Mouse (Mus musculus): ENCODE data around the gene Rsph6a. TPM values are rescaled to one million over a fixed set of nuclear protein-coding genes. Genes with fewer than 3 reads are reported as not detected.

Gene Rsph6a
- not detected for polyA plus RNA-seq (2017; shearing (Covaris generic))

DNA sequence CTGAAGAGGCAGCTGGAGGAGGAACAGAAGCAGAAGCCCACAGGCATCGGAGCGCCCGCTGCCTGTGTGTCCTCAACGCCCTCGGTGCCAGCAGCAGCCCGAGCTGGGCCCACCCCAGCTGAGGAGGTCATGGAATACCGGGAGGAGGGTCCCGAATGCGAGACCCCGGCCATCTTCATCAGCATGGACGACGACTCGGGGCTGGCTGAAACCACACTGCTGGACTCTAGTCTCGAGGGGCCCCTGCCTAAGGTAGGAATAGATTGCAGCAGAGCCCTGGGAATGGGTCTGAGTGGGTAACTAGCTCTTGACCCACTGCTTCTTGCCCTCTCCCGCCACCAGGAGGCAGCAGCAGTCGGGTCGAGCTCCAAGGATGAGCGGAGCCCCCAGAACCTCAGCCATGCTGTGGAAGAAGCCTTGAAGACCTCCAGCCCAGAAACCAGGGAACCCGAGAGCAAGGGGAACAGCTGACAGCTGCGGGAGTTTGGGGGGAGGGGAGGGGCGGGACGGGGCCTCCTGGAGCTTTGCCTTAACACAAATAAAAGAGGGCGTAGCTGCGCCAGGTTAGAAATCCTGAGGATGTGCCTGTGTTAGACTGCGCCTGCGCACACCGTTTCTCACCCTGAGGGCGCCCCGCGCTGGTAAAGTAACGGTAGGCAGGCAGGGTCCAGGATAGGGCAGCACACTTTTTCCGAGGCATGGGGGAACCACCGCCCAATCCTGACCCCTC, at the start of gene Rsph6a:
Rsph6a (plus strand) TSS at position 644 of the 730 bp plus-strand sequence.

DNA sequence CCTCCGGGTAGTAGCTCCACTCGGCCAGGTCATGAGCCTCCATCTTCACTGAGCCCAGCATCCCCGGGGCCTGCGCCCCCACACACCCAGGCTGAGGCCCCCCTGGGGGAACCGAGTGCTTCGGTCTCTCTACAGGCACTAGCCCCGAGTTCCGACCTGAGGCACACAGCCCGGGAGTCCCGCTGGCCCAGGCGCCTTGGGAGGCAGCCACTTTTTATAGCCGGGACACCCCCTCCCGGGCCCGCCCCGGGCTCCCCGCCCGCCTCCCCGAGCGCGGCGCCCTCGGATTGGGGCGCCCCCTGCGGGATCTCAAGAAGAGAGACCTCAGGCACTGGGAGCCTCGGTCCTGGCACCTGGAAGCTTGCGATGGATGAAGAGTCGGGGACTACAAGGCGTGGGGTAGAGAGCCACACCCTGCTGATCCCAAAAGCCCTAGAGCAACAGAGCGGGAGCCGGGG, 31.1 kb upstream of the Rsph6a start, which contains the start of gene Foxa3:
Foxa3 (minus strand) TSS at position 182 of the 458 bp plus-strand sequence.

DNA sequence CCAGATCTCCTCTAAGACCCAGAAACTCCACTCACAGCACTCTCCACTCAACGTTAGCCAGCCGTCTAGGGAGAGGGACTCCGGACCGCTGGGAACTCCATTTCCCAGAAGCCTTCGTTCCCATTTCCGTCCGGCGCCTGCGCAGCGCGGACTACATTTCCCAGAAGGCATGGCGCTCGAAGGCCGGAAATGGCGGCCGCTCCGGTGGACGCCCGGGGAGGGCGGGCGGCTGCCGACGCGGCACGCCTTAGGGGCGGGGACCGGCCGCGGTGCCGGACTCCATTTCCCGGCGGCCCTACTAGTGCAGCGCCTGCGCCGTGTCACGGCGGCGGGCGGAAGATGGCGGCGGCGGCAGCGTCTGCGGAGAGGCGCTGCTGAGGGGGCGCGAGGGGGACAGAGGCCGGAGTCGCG, 30.4 kb upstream of the Rsph6a start, which contains the start of gene Sympk:
Sympk (plus strand) TSS at position 282 of the 411 bp plus-strand sequence.

DNA sequence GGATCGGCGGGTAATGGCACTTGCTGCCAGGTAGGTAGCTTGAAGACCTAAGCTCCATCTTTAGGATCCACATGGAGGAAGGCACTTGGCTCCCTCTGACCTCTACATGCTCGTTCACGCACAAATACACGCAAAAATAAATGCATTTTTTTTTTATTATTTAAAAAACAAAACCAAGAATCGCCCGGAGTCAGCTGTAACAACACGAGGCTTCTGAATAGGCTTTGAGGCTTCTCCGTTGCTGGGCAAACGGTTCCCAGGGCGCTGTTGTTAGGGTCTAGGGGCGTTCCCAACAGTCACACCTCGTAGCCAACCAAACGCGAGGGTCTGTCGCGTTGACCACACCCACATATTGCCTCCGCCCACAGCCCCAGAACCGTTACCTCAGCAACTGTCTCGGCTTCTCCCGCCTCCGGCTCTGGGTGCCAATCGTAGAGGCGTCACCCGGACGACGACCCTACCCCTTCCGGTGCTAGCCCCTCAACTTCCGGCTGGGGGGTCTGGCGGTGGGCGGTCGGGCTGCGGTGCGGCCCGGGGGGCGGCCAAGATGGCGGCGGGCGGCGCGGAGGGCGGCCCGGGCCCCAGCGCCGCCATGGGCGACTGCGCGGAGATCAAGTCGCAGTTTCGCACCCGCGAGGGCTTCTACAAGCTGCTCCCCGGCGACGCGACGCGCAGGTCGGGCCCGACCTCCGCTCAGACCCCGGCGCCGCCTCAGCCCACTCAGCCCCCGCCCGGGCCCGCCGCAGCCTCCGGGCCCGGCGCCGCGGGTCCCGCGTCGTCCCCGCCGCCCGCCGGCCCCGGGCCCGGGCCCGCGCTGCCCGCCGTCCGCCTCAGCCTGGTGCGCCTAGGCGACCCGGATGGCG, 21.5 kb downstream of the Rsph6a start, which contains the start of gene Dmwd:
Dmwd (plus strand) TSS at position 505 of the 863 bp plus-strand sequence.

DNA sequence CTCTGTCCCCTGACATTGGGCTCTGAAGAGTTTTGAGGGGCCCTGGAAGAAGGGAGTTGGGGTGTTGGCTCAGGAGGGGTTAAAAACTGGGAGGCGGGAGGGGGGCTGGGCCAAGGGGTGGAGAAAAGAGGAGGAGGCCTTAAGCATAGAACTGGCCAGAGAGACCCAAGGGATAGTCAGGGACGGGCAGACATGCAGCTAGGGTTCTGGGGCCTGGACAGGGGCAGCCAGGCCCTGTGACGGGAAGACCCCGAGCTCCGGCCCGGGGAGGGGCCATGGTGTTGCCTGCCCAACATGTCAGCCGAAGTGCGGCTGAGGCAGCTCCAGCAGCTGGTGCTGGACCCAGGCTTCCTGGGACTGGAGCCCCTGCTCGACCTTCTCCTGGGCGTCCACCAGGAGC, 29.2 kb downstream of the Rsph6a start, which contains the start of gene Dmpk:
Dmpk (plus strand) TSS at position 149 of the 400 bp plus-strand sequence.

DNA sequence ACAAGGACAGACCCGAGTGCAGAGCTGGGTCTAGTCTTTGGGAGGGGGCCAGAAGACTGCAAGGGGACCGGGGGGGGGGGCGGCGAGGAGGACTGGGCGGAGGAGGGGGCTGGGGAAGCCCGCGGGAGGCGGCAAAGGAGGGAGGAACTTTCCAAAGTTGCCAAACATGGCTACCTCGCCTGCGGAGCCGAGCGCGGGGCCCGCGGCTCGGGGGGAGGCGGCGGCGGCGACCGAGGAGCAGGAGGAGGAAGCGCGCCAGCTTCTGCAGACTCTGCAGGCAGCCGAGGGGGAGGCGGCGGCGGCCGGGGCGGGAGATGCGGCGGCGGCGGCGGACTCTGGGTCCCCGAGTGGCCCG, 40.0 kb downstream of the Rsph6a start, which contains the start of gene Six5:
Six5 (plus strand) TSS at position 124 of the 355 bp plus-strand sequence.

DNA sequence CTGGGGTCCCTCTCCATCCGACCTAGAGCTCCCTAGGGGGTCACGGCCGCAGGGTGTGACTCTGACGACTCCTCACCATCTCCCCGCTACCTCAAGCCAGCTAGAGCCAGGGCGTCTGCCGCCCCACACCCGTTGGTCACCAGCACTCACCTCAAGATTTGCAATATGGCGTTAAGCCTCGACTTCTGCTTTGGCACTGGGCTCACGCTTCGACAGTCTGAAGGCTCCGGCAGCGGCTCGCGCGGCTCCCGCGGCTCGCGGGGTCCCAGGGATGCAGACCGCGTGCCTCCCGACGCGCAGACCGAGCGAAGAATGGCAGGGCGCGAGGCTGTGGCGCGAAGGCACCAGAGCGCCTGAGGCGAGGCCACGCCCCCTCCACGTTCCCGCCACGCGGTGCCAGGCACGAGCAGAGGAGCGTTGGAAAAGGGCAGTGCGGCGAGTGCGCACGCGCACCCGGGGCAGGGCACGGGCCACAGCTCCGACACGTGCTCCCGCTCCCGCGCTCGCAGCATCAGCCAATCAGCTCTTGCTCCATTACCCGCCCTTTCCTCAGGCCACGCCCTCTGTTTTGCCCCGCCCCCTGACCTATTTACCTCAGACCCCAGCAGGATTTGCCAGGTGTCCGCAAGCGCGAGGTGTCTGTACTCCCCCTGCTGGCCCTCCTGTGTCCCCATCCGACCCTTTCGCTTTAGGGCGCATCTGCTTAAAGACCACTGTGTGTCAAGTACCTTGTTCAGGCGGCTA, 63.7 kb downstream of the Rsph6a start, which contains the start of gene Gm4969:
Gm4969 (minus strand) TSS at position 341 of the 744 bp plus-strand sequence.

DNA sequence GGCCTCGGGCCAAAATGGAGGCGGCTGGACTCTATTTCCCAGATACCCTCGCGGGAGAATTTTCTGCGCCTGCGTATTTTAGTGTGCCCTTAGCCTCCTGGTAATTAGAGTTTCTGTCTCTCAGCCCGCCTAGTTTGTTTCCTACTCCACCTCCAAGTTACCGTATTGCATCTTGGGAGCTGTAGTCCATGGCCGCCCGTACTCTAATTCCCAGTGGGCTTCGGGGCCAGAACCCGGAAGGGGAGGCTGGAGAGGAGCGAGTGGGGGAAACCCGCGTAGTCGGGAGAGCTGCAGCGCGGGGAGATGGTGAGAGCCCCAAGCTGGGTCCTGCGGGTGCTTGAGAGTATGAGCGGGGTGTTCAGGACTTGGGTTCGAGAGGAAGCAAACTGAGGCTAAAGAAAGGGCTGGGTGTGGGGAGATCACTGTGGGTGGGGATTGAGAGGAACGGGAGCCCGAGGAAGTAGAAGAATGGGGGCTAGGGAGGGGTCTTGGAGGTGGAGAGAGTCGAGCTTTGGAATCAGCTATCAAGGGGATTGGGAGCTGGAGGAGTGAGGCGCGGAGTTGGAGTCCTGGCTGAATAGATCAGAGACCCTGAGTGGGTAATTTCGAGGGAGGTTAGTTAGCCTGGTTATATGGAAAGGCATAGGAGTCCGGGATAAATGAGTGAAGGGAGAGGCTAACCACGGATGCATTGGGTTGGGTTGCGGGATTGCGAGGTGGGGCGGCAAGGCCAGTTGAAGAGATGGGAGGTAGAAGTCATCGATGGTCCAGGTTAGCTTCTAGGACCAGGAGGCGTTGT, 65.3 kb downstream of the Rsph6a start, which contains the start of gene Fbxo46:
Fbxo46 (plus strand) TSS at position 229 of the 799 bp plus-strand sequence.

Other genes starting within 250 kb of the Rsph6a start
- gene Psg17, start 233.1 kb upstream of the Rsph6a start, polyA plus RNA-seq (2017; shearing (Covaris generic)): not detected
- 0.35 TPM for gene Mill2, start 214.7 kb upstream of the Rsph6a start, polyA plus RNA-seq (2017; shearing (Covaris generic))
- 62.9 TPM for gene Pglyrp1, start 183.4 kb upstream of the Rsph6a start, polyA plus RNA-seq (2017; shearing (Covaris generic))
- gene Ccdc61, start 144.3 kb upstream of the Rsph6a start, polyA plus RNA-seq (2017; shearing (Covaris generic)): 17.8 TPM
- not detected for gene Nova2, start 128.8 kb upstream of the Rsph6a start, polyA plus RNA-seq (2017; shearing (Covaris generic))
- not detected for gene Nanos2, start 67.3 kb upstream of the Rsph6a start, polyA plus RNA-seq (2017; shearing (Covaris generic))
- gene Mypop, start 63.4 kb upstream of the Rsph6a start, polyA plus RNA-seq (2017; shearing (Covaris generic)): 5.4 TPM
- gene Irf2bp1, start 50.6 kb upstream of the Rsph6a start, polyA plus RNA-seq (2017; shearing (Covaris generic)): 32.4 TPM
- not detected for gene Foxa3, start 31.2 kb upstream of the Rsph6a start, polyA plus RNA-seq (2017; shearing (Covaris generic))
- gene Sympk, start 30.3 kb upstream of the Rsph6a start, polyA plus RNA-seq (2017; shearing (Covaris generic)): 19.8 TPM
- 0.61 TPM for gene Dmwd, start 21.5 kb downstream of the Rsph6a start, polyA plus RNA-seq (2017; shearing (Covaris generic))
- gene Dmpk, start 29.2 kb downstream of the Rsph6a start, polyA plus RNA-seq (2017; shearing (Covaris generic)): 0.69 TPM
- gene Six5, start 39.9 kb downstream of the Rsph6a start, polyA plus RNA-seq (2017; shearing (Covaris generic)): 0.20 TPM
- not detected for gene Gm4969, start 63.7 kb downstream of the Rsph6a start, polyA plus RNA-seq (2017; shearing (Covaris generic))
- gene Fbxo46, start 65.2 kb downstream of the Rsph6a start, polyA plus RNA-seq (2017; shearing (Covaris generic)): 11.3 TPM
- gene Qpctl, start 94.6 kb downstream of the Rsph6a start, polyA plus RNA-seq (2017; shearing (Covaris generic)): 12.8 TPM
- gene Snrpd2, start 95.0 kb downstream of the Rsph6a start, polyA plus RNA-seq (2017; shearing (Covaris generic)): 30.8 TPM
- gene Gipr, start 111.4 kb downstream of the Rsph6a start, polyA plus RNA-seq (2017; shearing (Covaris generic)): not detected
- gene Eml2, start 121.7 kb downstream of the Rsph6a start, polyA plus RNA-seq (2017; shearing (Covaris generic)): 16.7 TPM
- gene Gpr4, start 157.8 kb downstream of the Rsph6a start, polyA plus RNA-seq (2017; shearing (Covaris generic)): 0.12 TPM
- gene Opa3, start 173.6 kb downstream of the Rsph6a start, polyA plus RNA-seq (2017; shearing (Covaris generic)): 95.5 TPM
- 224 TPM for gene Vasp, start 217.1 kb downstream of the Rsph6a start, polyA plus RNA-seq (2017; shearing (Covaris generic))
- gene Ppm1n, start 225.4 kb downstream of the Rsph6a start, polyA plus RNA-seq (2017; shearing (Covaris generic)): 0.97 TPM
- gene Rtn2, start 227.9 kb downstream of the Rsph6a start, polyA plus RNA-seq (2017; shearing (Covaris generic)): 0.14 TPM

All from effector memory CD4-positive, alpha-beta T cell, adult 5 months (primary cell).